Mouse (Mus musculus) lung, embryonic 14.5 days (tissue): ENCODE measurements around the gene Caprin1. TPM values are rescaled to one million over a fixed set of nuclear protein-coding genes. Genes with fewer than 3 reads are reported as not detected.

ENCODE experiments used
- ATAC-seq: fragments of 200-750 bp; cut with Nextera tagmentation; 2 replicates; pipeline ENCODE4 v1.8.0; 2017; ENCODE audit warnings: mild to moderate bottlenecking, moderate TSS enrichment, moderate library complexity; ENCODE audit not compliant: insufficient read depth
- DNase-seq: peaks from one replicate; pipeline ENCODE4 v3.0.0-alpha.2; 2015
- H3K27ac ChIP-seq: fragments of 300-500 bp; sonication (generic); 2 replicates; pipeline ENCODE4 v1.5.1; 2014; ENCODE audit warnings: low read depth, mild to moderate bottlenecking, moderate library complexity
- H3K27me3 ChIP-seq: fragments of 300-500 bp; sonication (generic); 2 replicates; pipeline ENCODE4 v1.6.1; 2014; ENCODE audit warnings: low read length, control low read depth; ENCODE audit not compliant: insufficient read depth
- H3K36me3 ChIP-seq: fragments of 300-500 bp; sonication (generic); 2 replicates; pipeline ENCODE4 v1.6.1; 2014; ENCODE audit warnings: control low read depth; ENCODE audit not compliant: insufficient read depth
- H3K4me1 ChIP-seq: fragments of 300-500 bp; sonication (generic); 2 replicates; pipeline ENCODE4 v1.6.1; 2014; ENCODE audit warnings: antibody characterized with exemption, control low read depth; ENCODE audit not compliant: insufficient read depth
- H3K4me2 ChIP-seq: fragments of 300-500 bp; sonication (generic); 2 replicates; pipeline ENCODE4 v1.6.1; 2014; ENCODE audit warnings: mild to moderate bottlenecking
- H3K4me3 ChIP-seq: fragments of 300-500 bp; sonication (generic); 2 replicates; pipeline ENCODE4 v1.5.1; 2014; ENCODE audit warnings: low read depth, low read length
- H3K9ac ChIP-seq: fragments of 300-500 bp; sonication (generic); 2 replicates; pipeline ENCODE4 v1.6.1; 2014
- H3K9me3 ChIP-seq: fragments of 300-500 bp; sonication (generic); 2 replicates; pipeline ENCODE4 v1.6.1; 2016; ENCODE audit warnings: low read depth, low read length, control low read depth
- CTCF ChIP-seq: IDR thresholded peaks from 2 replicates; pipeline ENCODE4 v1.5.1; 2016; ENCODE audit warnings: antibody characterized with exemption, low read depth
- WGBS: fragments of 180-500 bp; shearing (Covaris S2); extraction: QIAGEN DNeasy Blood & Tissue Kit; methylation state at CpG from one replicate; pipeline ENCODE4 v1.1.7; 2014; 5-methylcytosine and 5-hydroxymethylcytosine counted together
- polyA plus RNA-seq: library from polyadenylated mRNA; unstranded; fragments of >200 nt; fragmentation: Nextera tagmentation; extraction: Ambion mirVana; gene quantifications from 2 replicates; pipeline ENCODE4 v1.2.1, GENCODE M21; 2014

Gene Caprin1
- polyA plus RNA-seq = 427 and 438 TPM in 2 replicates

GRCm38 (mm10) chr2:103797491-103798009 is at the start of gene Caprin1:
Gene Caprin1 (minus strand): TSS chr2:103797649.
- Histone ChIP-seq H3K4me1 (0 out of 2 replicates have a peak, but pooled peaks cover 5% of the 10 kb centered on the region), H3K27me3 (no peaks in the 10 kb centered on the region), H3K9me3 (no peaks in the 10 kb centered on the region), H3K27ac (peak within 1 kb of the TSS; percentile 100), H3K4me2 (peak within 1 kb of the TSS; percentile 72), H3K36me3 (peaks cover 25% of the 10 kb centered on the region), H3K4me3 (peak within 1 kb of the TSS; percentile 98), H3K9ac (peak within 1 kb of the TSS; percentile 99)
- peak; percentile 95 for DNase-seq
- peak; percentile 96 for ATAC-seq
- under 1% methylated on average over 33 of the region's 33 CpGs for WGBS
- no peak for TF ChIP-seq CTCF

- Histone ChIP-seq H3K4me1 (no peaks in the 10 kb centered on the region), H3K9me3 (no peaks in the 10 kb centered on the region), H3K27ac (no peak overlapping the region), H3K9ac (no peak overlapping the region), H3K36me3 (no peaks in the 10 kb centered on the region), H3K4me3 (no peak overlapping the region), H3K4me2 (no peak overlapping the region), H3K27me3 (no peaks in the 10 kb centered on the region)
- ATAC-seq (no peak), DNase-seq (no peak)
- 91% methylated on average over 1 of the region's 1 CpGs for WGBS
- no peak for TF ChIP-seq CTCF
Measured at GRCm38 (mm10) chr2:103846875-103847274, 49.4 kb upstream of the Caprin1 start.

- TF ChIP-seq CTCF = no peak
- DNase-seq (no peak), ATAC-seq (no peak)
- Histone ChIP-seq H3K9me3 (no peaks in the 10 kb centered on the region), H3K4me2 (no peak overlapping the region), H3K27me3 (no peaks in the 10 kb centered on the region), H3K36me3 (no peaks in the 10 kb centered on the region), H3K27ac (no peak overlapping the region), H3K4me3 (no peak overlapping the region), H3K9ac (no peak overlapping the region), H3K4me1 (no peaks in the 10 kb centered on the region)
- WGBS = 81% methylated on average over 4 of the region's 4 CpGs
Measured at GRCm38 (mm10) chr2:103846271-103846670, 48.8 kb upstream of the Caprin1 start.

- H3K4me2 ChIP-seq = no peak overlapping the region
- H3K27me3 ChIP-seq = no peaks in the 10 kb centered on the region
- ATAC-seq (no peak), DNase-seq (no peak)
- H3K9me3 ChIP-seq = no peaks in the 10 kb centered on the region
- H3K36me3 ChIP-seq = no peaks in the 10 kb centered on the region
- no peak overlapping the region for H3K4me3 ChIP-seq
- H3K4me1 ChIP-seq = no peaks in the 10 kb centered on the region
- TF ChIP-seq CTCF = no peak
- H3K27ac ChIP-seq = no peak overlapping the region
- 76% methylated on average over 2 of the region's 2 CpGs for WGBS
- H3K9ac ChIP-seq = no peak overlapping the region
Measured at GRCm38 (mm10) chr2:103844016-103844415, 46.6 kb upstream of the Caprin1 start.

- Histone ChIP-seq H3K27me3 (no peaks in the 10 kb centered on the region), H3K4me2 (no peak overlapping the region), H3K4me1 (no peaks in the 10 kb centered on the region), H3K9ac (no peak overlapping the region), H3K4me3 (no peak overlapping the region), H3K27ac (no peak overlapping the region), H3K36me3 (no peaks in the 10 kb centered on the region), H3K9me3 (no peaks in the 10 kb centered on the region)
- ATAC-seq (no peak), DNase-seq (no peak)
- no peak for TF ChIP-seq CTCF
- WGBS = 92% methylated on average over 13 of the region's 13 CpGs
Measured at GRCm38 (mm10) chr2:103843321-103843720, 45.9 kb upstream of the Caprin1 start.

- Histone ChIP-seq H3K27me3 (no peaks in the 10 kb centered on the region), H3K4me3 (no peak overlapping the region), H3K9ac (no peak overlapping the region), H3K27ac (no peak overlapping the region), H3K36me3 (no peaks in the 10 kb centered on the region), H3K4me1 (no peaks in the 10 kb centered on the region), H3K9me3 (no peaks in the 10 kb centered on the region), H3K4me2 (no peak overlapping the region)
- no peak for TF ChIP-seq CTCF
- WGBS = 81% methylated on average over 3 of the region's 5 CpGs
- ATAC-seq = no peak
- DNase-seq = no peak
Measured at GRCm38 (mm10) chr2:103842299-103842698, 44.9 kb upstream of the Caprin1 start.

GRCm38 (mm10) chr2:103838483-103838882 is 41.0 kb upstream of the Caprin1 start:
- TF ChIP-seq CTCF = no peak
- WGBS = 60% methylated on average over 3 of the region's 3 CpGs
- Histone ChIP-seq H3K36me3 (no peaks in the 10 kb centered on the region), H3K4me3 (no peak overlapping the region), H3K27me3 (no peaks in the 10 kb centered on the region), H3K9ac (no peak overlapping the region), H3K27ac (no peak overlapping the region), H3K4me2 (no peak overlapping the region), H3K9me3 (no peaks in the 10 kb centered on the region), H3K4me1 (no peaks in the 10 kb centered on the region)
- DNase-seq = no peak
- no peak for ATAC-seq
